Mouse (Mus musculus): Measurements from ENCODE around the gene Lrrc45. TPM values are rescaled to one million over a fixed set of nuclear protein-coding genes. Genes with fewer than 3 reads are reported as not detected.

Gene Lrrc45
- 30.3 and 65.0 TPM in 2 replicates for total RNA-seq (2012; rRNA removed)

DNA sequence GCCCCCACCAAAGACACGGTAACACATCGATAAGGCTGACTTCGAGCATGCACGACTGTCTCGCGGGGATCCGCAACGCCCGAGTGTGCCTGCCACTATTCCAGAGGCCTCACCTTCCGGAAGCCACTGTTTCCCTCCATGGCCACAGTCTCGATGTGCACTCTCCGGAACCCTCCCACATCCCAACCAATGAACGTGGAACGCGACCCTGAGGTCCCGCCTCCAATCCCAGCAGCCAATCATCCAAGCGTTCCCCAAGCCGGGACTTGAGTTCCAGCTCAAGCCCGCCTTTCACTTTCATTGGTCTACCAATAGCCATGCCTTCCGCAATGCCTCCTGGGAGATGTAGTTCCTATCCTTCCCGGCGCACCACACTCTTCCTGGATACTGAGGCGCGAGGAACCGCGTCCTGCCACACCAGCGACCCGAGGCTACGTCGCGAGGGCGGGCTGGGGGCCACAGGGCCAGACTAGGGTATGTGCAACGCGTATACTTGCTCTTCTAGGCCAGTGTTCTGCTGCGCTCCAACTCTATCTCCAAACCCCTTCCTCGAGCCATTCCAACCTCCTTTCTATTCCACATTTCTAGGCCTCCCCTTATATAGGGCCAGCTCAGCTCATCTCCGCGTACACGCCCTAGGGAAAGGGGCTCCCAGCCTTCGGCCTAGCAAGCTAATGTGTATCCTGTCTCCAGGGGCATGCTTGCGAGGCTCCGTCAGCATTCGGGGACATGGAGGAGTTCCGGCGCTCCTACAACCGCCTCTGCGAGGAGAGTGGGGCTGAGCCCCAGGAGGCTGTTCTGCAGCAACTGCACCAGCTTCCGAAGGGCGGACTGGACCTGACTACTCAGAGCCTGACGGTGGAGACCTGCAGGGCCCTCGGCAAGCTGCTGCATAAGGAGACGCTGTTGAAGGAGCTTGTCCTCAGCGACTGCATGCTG is at the start of gene Lrrc45, which contains the start of gene Cenpx:
Gene Lrrc45 (plus strand): TSS at position 346 of the 939 bp plus-strand sequence.
Gene Cenpx (minus strand): TSS at position 159 of the 939 bp plus-strand sequence.
- TF ChIP-seq CHD2 (IDR thresholded peaks at IDR 0.05; ENCODE audit: low read depth, low read length) (peak; percentile 59), ZC3H11A (IDR thresholded peaks at IDR 0.05; ENCODE audit: borderline replicate concordance, low read depth, low read length) (no peak), ZNF384 (IDR thresholded peaks at IDR 0.05; ENCODE audit: low read depth, low read length) (no peak), HCFC1 (IDR thresholded peaks at IDR 0.05; ENCODE audit: borderline replicate concordance, insufficient read depth, low read length) (peak; percentile 94), MAFK (IDR thresholded peaks at IDR 0.05; ENCODE audit: insufficient read depth, low read depth, low read length) (no peak)
- peak; percentile 98 for DNase-seq (ENCODE audit: low read depth, low spot score)
- H3K27ac ChIP-seq (ENCODE audit: insufficient read depth, low read depth, low read length, poor library complexity, severe bottlenecking): no peak within 1 kb of the TSS
- peak within 1 kb of the TSS; percentile 74 for H3K9ac ChIP-seq (ENCODE audit: insufficient read depth, low read depth, low read length, poor library complexity, severe bottlenecking)
- peaks cover 26% of the 10 kb centered on the region for H3K36me3 ChIP-seq (ENCODE audit: control insufficient read depth, insufficient read depth, low read length, poor library complexity, severe bottlenecking)
- in situ Hi-C loops (cut with MboI; ENCODE audit: low sequenced_read_pairs in 2 of 2, unreplicated experiment in 2 of 2): no loop called here
- H3K4me1 ChIP-seq (ENCODE audit: control insufficient read depth in 2 of 2, insufficient read depth in 2 of 2, low read length in 2 of 2, poor library complexity in 1 of 2): peaks cover 0 to 10% of the 10 kb centered on the region in 2 experiments; a peak in 2 of 4 replicates
- H3K9me3 ChIP-seq (ENCODE audit: control insufficient read depth, insufficient read depth, low read depth, low read length): no peaks in the 10 kb centered on the region
- peak within 1 kb of the TSS; percentile 76 to 96 for H3K4me3 ChIP-seq (ENCODE audit: insufficient read depth in 1 of 2, low read depth in 1 of 2, low read length in 2 of 2, poor library complexity in 1 of 2, severe bottlenecking in 1 of 2)

DNA sequence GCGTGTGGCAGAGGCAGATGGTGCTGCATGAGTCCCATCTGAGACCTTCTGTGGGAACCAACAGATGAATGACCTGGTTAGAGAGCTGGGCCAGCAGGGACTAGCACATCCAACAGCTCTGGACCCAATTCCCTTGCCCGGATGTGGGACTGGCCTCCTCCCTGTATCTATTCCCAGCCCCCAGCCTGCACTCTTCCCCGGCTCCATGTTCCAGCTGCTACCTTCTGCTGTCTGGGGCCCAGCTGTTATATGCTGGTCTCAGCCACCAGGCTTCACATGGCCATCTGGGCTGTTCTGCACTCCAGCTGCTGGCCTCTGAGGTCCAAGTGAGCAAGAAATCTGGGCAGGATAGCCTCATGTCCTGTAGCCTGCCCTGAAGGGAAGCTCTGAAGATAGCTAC is 48.3 kb upstream of the Lrrc45 start:
- TF ChIP-seq ZC3H11A (IDR thresholded peaks at IDR 0.05; ENCODE audit: borderline replicate concordance, low read depth, low read length): no peak
- TF ChIP-seq MAFK (IDR thresholded peaks at IDR 0.05; ENCODE audit: insufficient read depth, low read depth, low read length): no peak
- Histone ChIP-seq H3K9ac (ENCODE audit: insufficient read depth, low read depth, low read length, poor library complexity, severe bottlenecking) (peak overlapping the region; percentile 49; the same call in 1 of the 2 replicates), H3K9me3 (ENCODE audit: control insufficient read depth, insufficient read depth, low read depth, low read length) (no peaks in the 10 kb centered on the region), H3K4me1 (ENCODE audit: control insufficient read depth in 2 of 2, insufficient read depth in 2 of 2, low read length in 2 of 2, poor library complexity in 1 of 2) (peaks cover 16 to 31% of the 10 kb centered on the region in 2 experiments), H3K36me3 (ENCODE audit: control insufficient read depth, insufficient read depth, low read length, poor library complexity, severe bottlenecking) (no peaks in the 10 kb centered on the region), H3K4me3 (ENCODE audit: insufficient read depth in 1 of 2, low read depth in 1 of 2, low read length in 2 of 2, poor library complexity in 1 of 2, severe bottlenecking in 1 of 2) (no peak overlapping the region), H3K27ac (ENCODE audit: insufficient read depth, low read depth, low read length, poor library complexity, severe bottlenecking) (peak overlapping the region; percentile 33; the same call in 1 of the 2 replicates)
- DNase-seq (ENCODE audit: low read depth, low spot score): no peak
- in situ Hi-C loops (cut with MboI; ENCODE audit: low sequenced_read_pairs in 2 of 2, unreplicated experiment in 2 of 2): no loop called here

- in situ Hi-C loops (cut with MboI; ENCODE audit: low sequenced_read_pairs in 2 of 2, unreplicated experiment in 2 of 2): no loop called here
- H3K4me1 ChIP-seq (ENCODE audit: control insufficient read depth in 2 of 2, insufficient read depth in 2 of 2, low read length in 2 of 2, poor library complexity in 1 of 2): peaks cover 12 to 31% of the 10 kb centered on the region in 2 experiments
- peak overlapping the region; percentile 0; the same call in 1 of the 2 replicates for H3K9ac ChIP-seq (ENCODE audit: insufficient read depth, low read depth, low read length, poor library complexity, severe bottlenecking)
- TF ChIP-seq ZNF384 (IDR thresholded peaks at IDR 0.05; ENCODE audit: low read depth, low read length) (no peak), HCFC1 (IDR thresholded peaks at IDR 0.05; ENCODE audit: borderline replicate concordance, insufficient read depth, low read length) (no peak), ZC3H11A (IDR thresholded peaks at IDR 0.05; ENCODE audit: borderline replicate concordance, low read depth, low read length) (no peak), MAFK (IDR thresholded peaks at IDR 0.05; ENCODE audit: insufficient read depth, low read depth, low read length) (no peak), CHD2 (IDR thresholded peaks at IDR 0.05; ENCODE audit: low read depth, low read length) (no peak)
- H3K36me3 ChIP-seq (ENCODE audit: control insufficient read depth, insufficient read depth, low read length, poor library complexity, severe bottlenecking): no peaks in the 10 kb centered on the region
- no peak for DNase-seq (ENCODE audit: low read depth, low spot score)
- H3K4me3 ChIP-seq (ENCODE audit: insufficient read depth in 1 of 2, low read depth in 1 of 2, low read length in 2 of 2, poor library complexity in 1 of 2, severe bottlenecking in 1 of 2): 0 out of 4 replicates have a peak overlapping the region, but pooled peaks of 1 of the 2 experiments have one; percentile 1
- peak overlapping the region; percentile 61; the same call in 1 of the 2 replicates for H3K27ac ChIP-seq (ENCODE audit: insufficient read depth, low read depth, low read length, poor library complexity, severe bottlenecking)
- H3K9me3 ChIP-seq (ENCODE audit: control insufficient read depth, insufficient read depth, low read depth, low read length): no peaks in the 10 kb centered on the region
These were observed 47.1 kb upstream of the Lrrc45 start for GRCm38 (mm10) chr11:120666617-120667016.

DNA sequence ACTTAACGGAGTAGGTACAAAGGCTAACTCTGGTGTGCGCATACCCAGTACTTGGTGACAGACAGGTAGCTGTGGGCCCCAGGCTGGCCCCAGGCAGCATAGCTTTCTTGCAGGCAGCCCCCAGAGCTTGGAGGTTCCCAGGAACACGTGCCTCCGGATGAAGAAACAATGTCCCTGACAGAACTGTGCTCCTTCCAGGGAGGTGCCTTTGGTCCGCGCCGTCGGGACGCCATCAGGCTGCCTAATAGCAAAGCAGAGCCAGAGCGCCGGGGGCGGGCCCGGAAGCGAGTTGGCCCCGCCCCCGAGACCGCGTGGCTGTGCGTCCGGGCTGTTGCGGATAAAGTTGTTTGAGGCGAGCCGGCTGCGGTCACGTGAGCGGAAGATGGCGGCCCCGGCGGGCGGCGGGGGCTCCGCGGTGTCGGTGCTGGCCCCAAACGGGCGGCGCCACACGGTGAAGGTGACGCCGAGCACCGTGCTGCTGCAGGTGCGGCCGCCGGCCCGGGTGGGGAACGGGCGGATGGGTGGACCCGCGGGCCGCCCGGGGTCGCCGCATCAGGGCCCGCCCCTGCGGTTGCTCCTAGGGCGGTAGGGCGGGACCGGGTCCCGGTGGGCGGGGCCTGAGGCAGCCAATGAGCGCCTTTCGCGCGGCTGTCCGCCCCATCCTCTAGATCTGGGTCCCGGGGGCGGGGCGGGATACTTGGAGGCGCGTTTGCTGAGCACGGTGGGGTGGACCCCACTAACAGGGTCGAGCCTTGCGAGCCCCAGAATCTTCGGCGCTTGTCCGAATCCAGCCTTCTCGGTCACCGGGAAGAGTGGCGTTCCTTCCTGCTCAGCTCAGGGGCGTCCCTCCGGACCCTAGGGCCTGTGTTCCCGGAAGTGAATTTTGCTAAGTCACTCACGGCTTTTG is 40.8 kb upstream of the Lrrc45 start, which contains the start of gene Aspscr1:
Gene Aspscr1 (plus strand): TSS at position 287 of the 907 bp plus-strand sequence.
- H3K27ac ChIP-seq (ENCODE audit: insufficient read depth, low read depth, low read length, poor library complexity, severe bottlenecking): peak within 1 kb of the TSS; percentile 96
- peak within 1 kb of the TSS; percentile 96 for H3K9ac ChIP-seq (ENCODE audit: insufficient read depth, low read depth, low read length, poor library complexity, severe bottlenecking)
- peaks cover 15% of the 10 kb centered on the region; the same call in 1 of the 2 replicates for H3K36me3 ChIP-seq (ENCODE audit: control insufficient read depth, insufficient read depth, low read length, poor library complexity, severe bottlenecking)
- H3K9me3 ChIP-seq (ENCODE audit: control insufficient read depth, insufficient read depth, low read depth, low read length): no peaks in the 10 kb centered on the region
- peaks cover 0 to 6% of the 10 kb centered on the region in 2 experiments; a peak in 3 of 4 replicates for H3K4me1 ChIP-seq (ENCODE audit: control insufficient read depth in 2 of 2, insufficient read depth in 2 of 2, low read length in 2 of 2, poor library complexity in 1 of 2)
- TF ChIP-seq MAFK (IDR thresholded peaks at IDR 0.05; ENCODE audit: insufficient read depth, low read depth, low read length): peak; percentile 75; the same call in 1 of the 2 replicates
- TF ChIP-seq CHD2 (IDR thresholded peaks at IDR 0.05; ENCODE audit: low read depth, low read length): no peak
- peak; percentile 44; the same call in 1 of the 2 replicates for TF ChIP-seq ZNF384 (IDR thresholded peaks at IDR 0.05; ENCODE audit: low read depth, low read length)
- TF ChIP-seq HCFC1 (IDR thresholded peaks at IDR 0.05; ENCODE audit: borderline replicate concordance, insufficient read depth, low read length): peak; percentile 75
- in situ Hi-C loops (cut with MboI; ENCODE audit: low sequenced_read_pairs in 2 of 2, unreplicated experiment in 2 of 2): no loop called here
- DNase-seq (ENCODE audit: low read depth, low spot score): peak; percentile 95
- peak within 1 kb of the TSS; percentile 73 to 87 for H3K4me3 ChIP-seq (ENCODE audit: insufficient read depth in 1 of 2, low read depth in 1 of 2, low read length in 2 of 2, poor library complexity in 1 of 2, severe bottlenecking in 1 of 2)
